Mouse (Mus musculus) stomach, postnatal 0 days (tissue): ENCODE results near the gene Jak2.

Experiments used
- CTCF ChIP-seq: IDR thresholded peaks from 2 replicates; pipeline ENCODE4 v1.5.1; 2016; ENCODE audit warnings: antibody characterized with exemption, low read depth, mild to moderate bottlenecking, moderate library complexity
- EP300 ChIP-seq: optimal IDR thresholded peaks from 2 replicates; pipeline ENCODE3; 2016; ENCODE audit warnings: antibody characterized with exemption

DNA sequence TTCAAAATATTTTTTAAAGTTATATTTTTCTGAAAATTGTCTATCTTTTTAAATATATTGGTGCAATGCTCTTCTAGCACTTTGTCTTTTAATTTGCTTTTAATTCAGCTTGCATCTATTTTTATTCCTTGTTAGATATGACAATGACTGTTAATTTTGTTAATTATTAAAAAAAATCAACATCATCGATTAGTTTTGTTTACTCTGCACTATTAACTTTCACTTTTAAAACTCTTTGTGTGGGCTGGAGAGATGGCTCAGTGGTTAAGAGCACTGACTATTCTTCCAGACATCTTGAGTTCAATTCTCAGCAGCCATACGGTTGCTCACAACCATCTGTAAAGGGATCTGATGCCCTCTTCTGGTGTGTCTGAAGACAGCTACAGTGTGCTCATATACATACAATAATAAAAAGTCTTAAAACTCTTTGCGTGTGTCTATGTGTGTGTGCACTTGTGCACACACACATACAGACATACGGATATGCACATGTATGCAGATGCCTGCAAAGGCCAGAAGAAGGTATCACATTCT, 17.2 kb downstream of the Jak2 start:
- TF ChIP-seq EP300 (no peak), CTCF (peak; percentile 25; the same call in 1 of the 2 replicates)
